Mouse (Mus musculus): ENCODE data around the gene Osm. TPM values are rescaled to one million over a fixed set of nuclear protein-coding genes. Genes with fewer than 3 reads are reported as not detected.

Osm gene
- total RNA-seq (2014; fragmentation: Nextera tagmentation) (3.3 and 5.6 TPM in 2 replicates), total RNA-seq (2017) (5.3 and 7.2 TPM in 2 replicates)

DNA sequence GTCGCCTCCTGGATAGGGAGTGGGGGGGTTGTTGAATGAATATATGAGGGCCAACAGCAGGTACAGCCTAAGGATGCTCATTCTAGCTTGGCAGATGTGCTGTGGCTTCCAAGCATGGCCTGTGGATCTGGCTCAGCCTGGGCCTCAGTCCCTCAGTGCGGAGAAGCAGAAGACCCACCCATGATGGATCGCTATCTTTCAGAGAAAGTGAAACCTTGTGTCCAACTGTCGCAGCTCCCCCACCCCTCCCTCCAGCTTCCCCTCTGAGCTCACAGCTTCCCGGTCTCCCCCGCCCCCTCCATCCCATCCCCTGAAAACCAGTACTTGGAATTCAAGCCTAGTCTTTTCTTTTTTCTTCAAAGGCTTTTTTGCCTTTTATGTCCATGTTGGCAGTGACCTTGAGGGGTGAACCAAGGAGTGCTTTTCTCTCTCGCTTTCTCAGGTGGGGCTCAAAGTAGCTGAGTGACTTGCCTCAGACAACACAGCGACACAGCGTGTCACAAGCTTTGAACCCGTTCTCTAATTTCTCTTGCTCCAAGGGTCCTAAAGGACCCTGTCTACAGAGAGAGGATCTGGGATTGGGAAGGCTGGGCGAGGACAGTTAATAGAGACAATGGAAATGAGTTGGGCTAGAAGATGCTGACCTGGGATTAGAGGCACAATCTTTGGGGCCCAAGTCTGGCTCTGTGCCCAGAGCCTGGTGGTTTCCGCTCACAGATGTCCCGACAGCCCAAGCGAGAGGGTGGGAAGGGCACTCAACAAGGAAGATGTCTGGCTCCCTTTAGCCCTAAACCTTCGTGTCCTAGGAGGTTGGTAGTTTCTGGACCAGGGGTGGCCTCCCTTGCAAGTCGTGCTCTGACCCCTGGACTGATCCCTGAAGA lies at the start of gene Osm:
Gene Osm (plus strand): TSS at position 756 of the 881 bp plus-strand sequence.
- ATAC-seq (replicated peaks; ENCODE audit: low FRiP score, low TSS enrichment, poor library complexity, severe bottlenecking) = peak; percentile 69

DNA sequence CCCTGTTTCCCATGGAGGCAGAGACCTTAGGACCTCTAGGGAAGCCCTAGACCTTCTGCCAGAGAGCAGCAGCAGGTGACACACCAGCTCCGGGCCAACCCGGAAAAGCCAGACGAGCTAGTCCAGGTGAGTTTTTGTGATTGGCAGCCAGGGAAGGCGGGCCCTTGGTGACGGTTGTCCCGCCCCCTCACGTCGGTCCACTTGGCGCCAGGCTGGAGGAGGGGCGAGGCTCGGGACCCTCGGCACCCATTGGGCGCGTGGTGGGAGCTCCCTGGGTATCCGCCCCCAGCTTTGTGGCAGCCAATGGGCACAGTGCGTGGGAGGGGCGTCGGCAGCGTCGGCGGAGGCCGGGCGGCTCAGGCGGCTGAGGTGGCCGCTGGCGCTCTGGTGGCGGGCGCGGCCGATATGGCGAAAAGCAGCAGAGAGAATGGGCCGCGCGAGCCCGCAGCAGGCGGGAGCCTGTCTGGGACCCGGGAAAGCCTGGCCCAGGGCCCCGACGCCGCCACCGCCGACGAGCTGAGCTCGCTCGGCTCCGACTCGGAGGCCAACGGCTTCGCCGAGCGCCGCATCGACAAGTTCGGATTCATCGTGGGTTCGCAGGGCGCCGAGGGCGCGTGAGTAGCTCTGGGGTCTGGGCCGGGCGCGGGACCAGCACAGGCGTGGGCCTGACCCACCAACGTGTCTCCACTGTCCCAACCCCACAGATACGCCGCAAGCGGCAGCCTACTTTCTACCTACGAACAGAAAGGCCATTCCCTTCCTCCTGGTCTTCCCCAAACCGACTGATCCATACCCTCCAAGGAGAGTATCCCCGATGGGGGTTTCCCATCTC lies 49.5 kb upstream of the Osm start, which contains the start of gene Tbc1d10a:
Gene Tbc1d10a (plus strand): TSS at position 304 of the 832 bp plus-strand sequence.
- peak; percentile 100 for ATAC-seq (replicated peaks; ENCODE audit: low FRiP score, low TSS enrichment, poor library complexity, severe bottlenecking)

DNA sequence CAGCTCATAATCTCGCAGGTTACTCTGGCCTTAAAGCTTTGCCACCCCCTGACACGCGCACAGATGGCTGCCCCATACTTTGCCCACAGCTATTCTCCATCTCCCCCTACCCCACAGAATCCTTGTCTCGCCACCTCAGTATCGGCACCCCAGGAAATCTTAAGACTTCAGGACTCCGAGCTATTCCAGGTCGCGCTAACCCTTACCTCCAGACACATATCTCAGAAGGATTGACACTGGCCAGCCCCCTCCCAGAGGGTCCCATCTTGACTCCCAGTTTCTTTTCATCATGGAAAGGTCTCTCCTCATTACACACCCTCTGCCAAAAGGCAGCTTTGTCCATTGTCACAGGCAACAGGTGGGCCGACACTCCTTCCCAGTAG lies 48.9 kb upstream of the Osm start:
- ATAC-seq (replicated peaks; ENCODE audit: low FRiP score, low TSS enrichment, poor library complexity, severe bottlenecking) = no peak

GRCm38 (mm10) chr11:4189182-4189581 lies 47.0 kb upstream of the Osm start:
- ATAC-seq (replicated peaks; ENCODE audit: low FRiP score, low TSS enrichment, poor library complexity, severe bottlenecking) = no peak

- no peak for ATAC-seq (replicated peaks; ENCODE audit: low FRiP score, low TSS enrichment, poor library complexity, severe bottlenecking)
Observed at GRCm38 (mm10) chr11:4190677-4191076, 45.5 kb upstream of the Osm start.

DNA sequence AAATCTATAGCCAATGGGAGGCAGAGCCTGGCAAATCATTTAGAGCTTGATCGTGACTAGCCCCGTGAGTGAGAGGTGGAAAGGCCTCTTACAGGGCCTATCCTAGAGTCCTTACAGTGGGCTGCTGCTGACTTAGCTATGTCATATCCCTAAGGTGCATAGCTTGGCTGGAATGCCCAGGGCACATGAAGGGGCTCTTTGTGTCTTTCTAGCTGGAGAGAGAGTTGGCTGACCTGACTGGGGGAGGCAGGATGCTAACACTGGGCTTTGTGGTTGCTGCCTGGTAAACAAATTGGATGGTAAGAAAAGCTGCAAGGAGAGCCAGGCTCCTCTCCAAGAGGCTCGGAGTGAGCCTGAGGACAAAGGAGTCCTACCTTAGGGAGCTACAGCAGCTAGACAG lies 43.5 kb upstream of the Osm start:
- no peak for ATAC-seq (replicated peaks; ENCODE audit: low FRiP score, low TSS enrichment, poor library complexity, severe bottlenecking)

- no peak for ATAC-seq (replicated peaks; ENCODE audit: low FRiP score, low TSS enrichment, poor library complexity, severe bottlenecking)
Observed at GRCm38 (mm10) chr11:4193420-4193819, 42.8 kb upstream of the Osm start.

DNA sequence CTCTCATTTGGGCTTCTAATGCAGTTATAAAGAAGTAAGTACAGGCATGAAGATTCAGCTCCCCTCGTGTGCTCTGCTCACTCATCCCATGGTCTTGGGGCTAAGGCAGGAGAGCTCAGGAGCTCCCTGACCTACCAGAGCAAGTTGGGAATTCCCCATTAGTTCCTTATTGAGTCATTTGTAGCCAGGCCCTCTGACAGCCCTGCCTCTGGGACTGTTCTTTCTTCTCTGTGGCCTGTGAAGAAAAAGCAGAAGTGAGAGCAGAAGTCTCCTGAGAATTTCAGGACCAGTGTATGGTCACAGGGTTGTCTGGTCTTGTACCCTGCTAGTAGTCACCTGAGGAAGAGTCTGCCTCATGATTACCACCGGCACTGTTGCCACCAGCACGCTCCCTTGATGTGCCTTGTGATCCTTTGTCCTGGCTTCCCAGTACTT lies 40.6 kb upstream of the Osm start:
- no peak for ATAC-seq (replicated peaks; ENCODE audit: low FRiP score, low TSS enrichment, poor library complexity, severe bottlenecking)

DNA sequence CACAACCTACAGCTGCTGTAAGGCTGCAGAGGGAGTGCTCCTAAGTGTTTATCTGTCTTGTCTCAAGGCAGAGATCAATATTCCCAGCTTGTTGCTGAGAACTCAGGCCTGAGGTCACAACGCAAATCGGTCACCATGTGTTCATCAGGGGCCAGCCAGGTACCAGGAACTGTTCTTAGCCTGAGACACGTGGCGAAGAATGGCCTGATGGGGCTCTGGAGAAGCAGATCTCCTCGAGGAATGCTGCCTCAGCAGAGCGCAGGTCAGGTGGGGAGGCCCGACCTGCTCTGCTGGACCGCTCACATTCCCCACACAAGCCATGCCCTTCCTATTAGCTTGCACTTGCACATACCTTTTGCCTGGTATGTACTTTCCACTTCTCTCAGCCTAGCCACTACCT lies 39.6 kb upstream of the Osm start:
- ATAC-seq (replicated peaks; ENCODE audit: low FRiP score, low TSS enrichment, poor library complexity, severe bottlenecking) = no peak

DNA sequence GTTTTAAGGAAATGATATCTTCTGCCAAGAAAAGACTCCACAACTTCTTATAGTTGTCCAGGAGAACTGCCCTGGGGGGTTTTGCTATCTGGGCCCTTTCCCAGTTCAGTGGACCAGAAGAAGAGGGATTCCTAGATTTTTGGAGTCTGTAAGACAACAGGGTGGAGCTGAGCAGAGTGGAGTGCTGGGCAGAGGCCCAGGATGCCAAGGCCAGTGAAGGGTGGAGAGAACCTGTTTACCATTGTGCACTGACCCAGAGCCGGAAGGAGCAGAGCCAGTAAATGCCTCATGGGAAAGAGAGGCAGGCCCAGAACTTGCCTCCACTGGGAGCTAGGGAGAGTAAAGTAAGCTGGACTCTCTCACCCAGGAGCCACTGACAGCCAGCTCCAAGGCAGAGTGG lies 38.5 kb upstream of the Osm start:
- no peak for ATAC-seq (replicated peaks; ENCODE audit: low FRiP score, low TSS enrichment, poor library complexity, severe bottlenecking)

- no peak for ATAC-seq (replicated peaks; ENCODE audit: low FRiP score, low TSS enrichment, poor library complexity, severe bottlenecking)
Observed at GRCm38 (mm10) chr11:4201981-4202700, 34.1 kb upstream of the Osm start.

DNA sequence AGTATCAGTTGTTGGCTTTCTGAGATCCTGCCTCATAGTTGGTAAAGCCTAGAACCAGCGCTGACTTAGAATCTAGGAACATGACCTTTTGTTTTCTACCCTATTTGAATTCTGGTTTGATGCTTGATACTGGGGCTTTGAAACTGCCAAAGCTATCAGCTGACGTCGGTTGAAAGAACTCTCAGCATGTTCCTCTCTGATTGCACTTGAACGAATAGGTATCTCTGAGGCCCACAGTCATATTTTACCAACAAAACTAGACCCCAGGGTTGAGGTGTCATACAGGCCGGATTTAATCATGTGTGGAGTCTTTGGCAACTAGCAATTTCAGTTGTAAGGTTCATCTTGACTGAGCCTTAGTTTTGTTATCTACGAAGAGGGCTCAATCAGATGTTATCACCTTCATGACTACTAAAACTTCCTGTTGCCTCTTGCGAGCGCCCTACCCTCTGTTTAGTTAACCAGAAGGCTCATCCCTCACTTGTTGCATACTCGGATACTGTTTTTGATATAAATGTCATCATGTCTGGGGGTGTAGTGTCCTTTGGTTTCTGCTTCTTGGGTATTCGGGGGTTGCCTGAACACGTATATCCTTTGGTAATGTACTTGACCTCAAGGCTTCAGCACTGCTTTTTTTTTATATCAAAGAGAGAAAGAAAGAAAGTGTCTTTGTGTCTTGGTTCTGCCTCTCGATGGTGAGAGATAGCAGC lies 33.1 kb upstream of the Osm start:
- ATAC-seq (replicated peaks; ENCODE audit: low FRiP score, low TSS enrichment, poor library complexity, severe bottlenecking) = no peak

DNA sequence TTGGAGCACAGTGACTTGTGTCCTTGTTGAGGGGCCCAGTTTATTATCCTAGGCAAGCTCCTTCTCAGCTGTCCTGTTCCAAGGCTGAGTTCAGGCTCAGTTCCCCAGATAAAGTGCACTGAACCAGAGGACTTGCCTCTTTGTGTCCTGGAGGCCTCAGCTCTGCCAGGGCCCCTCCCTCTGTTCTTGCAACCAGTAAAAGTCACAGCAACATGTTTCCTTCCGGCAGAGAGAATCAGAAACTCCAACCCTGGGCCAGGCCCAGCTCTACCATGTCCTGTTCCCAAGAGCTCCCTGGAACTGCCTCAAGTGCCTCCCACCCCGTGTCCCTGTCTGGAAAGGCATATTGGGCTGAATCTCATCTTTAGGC lies 32.5 kb upstream of the Osm start:
- ATAC-seq (replicated peaks; ENCODE audit: low FRiP score, low TSS enrichment, poor library complexity, severe bottlenecking) = no peak

DNA sequence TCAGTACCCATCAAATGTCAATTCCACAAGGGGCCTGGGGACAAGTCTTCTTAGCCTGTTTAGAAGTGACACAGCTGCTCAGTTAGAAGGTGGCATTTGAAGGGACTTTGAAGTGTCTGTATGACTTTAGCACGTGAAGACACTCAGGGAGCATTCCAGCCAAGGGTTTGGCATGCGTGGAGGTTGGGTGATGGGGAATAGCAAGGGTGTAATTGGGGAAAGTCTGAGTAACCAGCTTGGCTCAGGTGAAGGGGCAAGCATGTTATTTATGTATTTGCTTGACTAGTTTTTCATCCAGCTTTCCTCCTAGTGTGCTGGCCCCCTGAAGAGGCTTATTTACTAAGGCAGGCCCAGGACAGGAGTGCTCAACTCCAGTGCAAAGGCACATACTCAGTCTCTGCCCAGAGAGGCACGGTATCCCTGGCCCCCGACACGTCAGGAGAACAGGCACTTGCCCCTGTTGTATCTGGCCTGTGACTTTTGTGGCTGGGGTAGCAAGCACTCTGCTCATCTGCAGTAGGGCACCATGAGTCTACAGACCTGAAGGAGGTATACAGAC lies 31.0 kb upstream of the Osm start:
- no peak for ATAC-seq (replicated peaks; ENCODE audit: low FRiP score, low TSS enrichment, poor library complexity, severe bottlenecking)

DNA sequence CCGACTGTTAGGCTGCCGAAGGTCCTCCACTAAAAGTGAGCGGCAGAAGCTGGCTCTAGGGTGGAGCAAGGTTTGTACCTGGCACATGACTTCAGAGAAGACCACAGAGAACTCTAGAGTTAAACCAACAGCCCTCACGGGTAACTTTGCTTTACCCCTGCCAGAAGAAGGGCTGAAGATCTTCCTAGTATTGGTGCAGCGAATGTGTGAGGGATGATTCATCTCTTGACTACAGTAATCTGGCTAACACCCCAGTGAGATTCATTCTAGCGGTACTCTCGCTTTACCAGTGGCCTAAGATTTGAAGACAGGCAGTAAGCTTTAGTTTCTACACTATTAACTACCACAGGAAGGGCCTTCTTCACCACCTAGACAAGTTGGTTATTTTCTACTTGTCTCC lies 30.3 kb upstream of the Osm start:
- no peak for ATAC-seq (replicated peaks; ENCODE audit: low FRiP score, low TSS enrichment, poor library complexity, severe bottlenecking)

DNA sequence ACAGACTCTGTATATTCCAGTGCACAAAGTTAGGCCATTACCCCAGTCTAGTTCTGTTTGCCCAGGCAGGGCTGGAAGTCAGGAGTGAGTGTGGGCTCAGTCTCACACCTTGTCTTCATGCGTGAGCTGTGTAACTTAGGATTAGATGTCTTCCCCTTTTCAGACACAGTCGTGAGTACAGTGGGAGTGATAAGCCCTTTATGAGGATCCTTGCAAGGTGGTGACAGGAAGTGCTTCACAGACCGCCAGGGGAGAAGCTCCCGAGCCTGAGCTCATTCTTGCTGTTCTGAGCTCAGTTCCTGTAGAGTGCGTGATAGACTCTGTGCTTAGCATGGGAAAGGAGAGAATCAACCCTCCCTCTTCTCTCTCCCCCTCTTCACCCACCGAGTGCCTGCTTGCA lies 29.7 kb upstream of the Osm start:
- no peak for ATAC-seq (replicated peaks; ENCODE audit: low FRiP score, low TSS enrichment, poor library complexity, severe bottlenecking)

GRCm38 (mm10) chr11:4207655-4208054 lies 28.6 kb upstream of the Osm start:
- ATAC-seq (replicated peaks; ENCODE audit: low FRiP score, low TSS enrichment, poor library complexity, severe bottlenecking) = no peak

DNA sequence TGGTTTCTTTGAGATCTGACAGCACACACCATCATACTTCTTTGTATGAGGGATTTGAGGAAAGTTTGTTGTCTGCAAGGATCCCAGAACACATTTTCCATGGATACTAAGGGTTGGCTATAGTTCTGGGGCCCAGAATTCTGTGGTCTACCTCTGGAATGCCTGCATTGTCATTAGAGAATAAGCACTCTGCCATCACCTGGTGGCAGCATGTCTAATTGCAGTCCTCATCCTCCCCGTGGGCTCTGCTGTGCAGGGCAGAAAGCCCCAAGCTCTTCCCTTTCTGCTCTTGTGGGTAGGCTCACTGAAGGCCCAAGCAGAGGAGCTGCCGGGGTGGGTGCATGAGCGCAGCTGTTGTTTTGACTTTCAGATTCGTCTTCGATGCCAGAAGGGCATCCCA lies 26.7 kb upstream of the Osm start:
- ATAC-seq (replicated peaks; ENCODE audit: low FRiP score, low TSS enrichment, poor library complexity, severe bottlenecking) = peak; percentile 64

- ATAC-seq (replicated peaks; ENCODE audit: low FRiP score, low TSS enrichment, poor library complexity, severe bottlenecking) = no peak
Observed at GRCm38 (mm10) chr11:4210786-4211185, 25.4 kb upstream of the Osm start.

Measured in megakaryocyte-erythroid progenitor cell, adult 5-6 weeks (primary cell).